Mouse (Mus musculus) thymus, adult 2 months (tissue): Measurements from ENCODE around the gene Batf. TPM values are rescaled to one million over a fixed set of nuclear protein-coding genes. Genes with fewer than 3 reads are reported as not detected.

ENCODE experiments used
- DNase-seq: peaks from one replicate; pipeline ENCODE4 v3.0.0; 2021
- H3K27ac ChIP-seq: fragments of 200-500 bp; 2 replicates; pipeline ENCODE4 v1.5.1; 2012; ENCODE audit warnings: low read length, control low read depth; ENCODE audit not compliant: control insufficient read depth, insufficient read depth
- H3K27me3 ChIP-seq: fragments of 200-500 bp; 2 replicates; pipeline ENCODE4 v1.6.1; 2012; ENCODE audit warnings: mild to moderate bottlenecking, low read length, moderate library complexity, mixed read lengths; ENCODE audit not compliant: control insufficient read depth, insufficient read depth
- H3K36me3 ChIP-seq: fragments of 200-500 bp; 2 replicates; pipeline ENCODE4 v1.6.1; 2012; ENCODE audit warnings: mild to moderate bottlenecking, low read length, moderate library complexity; ENCODE audit not compliant: control insufficient read depth, insufficient read depth
- H3K4me1 ChIP-seq: fragments of 200-500 bp; replicated peaks from 2 replicates; pipeline ENCODE4 v1.6.1; 2012; ENCODE audit warnings: low read length; ENCODE audit not compliant: control insufficient read depth, insufficient read depth
- H3K4me3 ChIP-seq: fragments of 200-500 bp; 2 replicates; pipeline ENCODE4 v1.5.1; 2012; ENCODE audit warnings: mild to moderate bottlenecking, low read length, control low read depth, moderate library complexity; ENCODE audit not compliant: control insufficient read depth, insufficient read depth
- CTCF ChIP-seq: fragments of 200-500 bp; IDR thresholded peaks from 2 replicates; pipeline ENCODE4 v1.5.1; 2012; ENCODE audit warnings: mild to moderate bottlenecking, control low read depth, low read length, moderate library complexity, borderline replicate concordance; ENCODE audit not compliant: control insufficient read depth, poor library complexity, insufficient read depth; ENCODE audit errors: extremely low read depth
- POLR2A ChIP-seq: fragments of 200-500 bp; IDR thresholded peaks from 2 replicates; pipeline ENCODE4 v1.6.1; 2012; ENCODE audit warnings: mild to moderate bottlenecking, low read length, control low read depth, moderate library complexity; ENCODE audit not compliant: control insufficient read depth, poor library complexity, insufficient read depth; ENCODE audit errors: extremely low read depth
- WGBS: fragments of 180-500 bp; shearing (Covaris S2); methylation state at CpG from one replicate; pipeline ENCODE4 v1.1.7; 2018; 5-methylcytosine and 5-hydroxymethylcytosine counted together
- polyA plus RNA-seq: library from polyadenylated mRNA; depleted of rRNA; stranded (reverse); fragments of >200 nt; gene quantifications from 2 replicates; pipeline ENCODE4 v1.2.3, GENCODE M21; 2012; rRNA removed

Gene Batf
- polyA plus RNA-seq, 1 experiment, result 14.9 TPM

DNA sequence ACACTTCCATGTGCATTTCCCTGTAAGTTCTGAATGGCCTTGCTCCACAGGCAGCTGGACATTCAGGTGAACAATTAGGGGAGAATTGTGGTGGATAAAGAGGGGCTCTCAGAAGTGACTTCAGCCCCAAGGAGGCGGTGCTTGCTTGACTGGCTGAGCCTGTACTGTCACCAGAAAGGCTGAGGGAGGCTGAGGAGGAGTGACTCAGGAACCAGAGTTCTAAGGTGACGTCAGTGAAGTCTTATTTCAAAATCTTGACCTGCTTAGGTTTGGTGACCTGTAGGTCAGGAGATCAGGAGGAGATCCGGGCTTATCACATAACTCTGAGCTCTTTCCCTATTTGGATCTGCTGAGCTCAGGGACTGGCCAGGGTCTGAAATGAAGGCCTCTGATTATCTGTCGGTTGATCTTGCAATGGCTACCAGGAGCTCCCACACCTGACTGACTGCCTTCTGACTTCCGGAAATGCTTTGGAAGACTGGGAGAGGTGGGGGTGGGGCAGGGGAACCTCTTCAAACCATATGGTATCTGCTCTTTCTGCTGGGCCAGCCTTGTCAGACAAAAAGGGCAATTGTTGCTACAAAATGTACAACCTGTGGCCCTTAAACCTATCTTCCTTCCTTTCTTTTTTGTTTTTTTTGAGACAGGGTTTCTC, 68.3 kb downstream of the Batf start:
- no peaks in the 10 kb centered on the region for H3K4me1 ChIP-seq
- no peak overlapping the region for H3K27ac ChIP-seq
- WGBS, result 87% methylated on average over 5 of the region's 5 CpGs
- TF ChIP-seq POLR2A (no peak), CTCF (no peak)
- H3K36me3 ChIP-seq, result no peaks in the 10 kb centered on the region
- no peak for DNase-seq
- no peaks in the 10 kb centered on the region for H3K27me3 ChIP-seq
- no peak overlapping the region for H3K4me3 ChIP-seq

DNA sequence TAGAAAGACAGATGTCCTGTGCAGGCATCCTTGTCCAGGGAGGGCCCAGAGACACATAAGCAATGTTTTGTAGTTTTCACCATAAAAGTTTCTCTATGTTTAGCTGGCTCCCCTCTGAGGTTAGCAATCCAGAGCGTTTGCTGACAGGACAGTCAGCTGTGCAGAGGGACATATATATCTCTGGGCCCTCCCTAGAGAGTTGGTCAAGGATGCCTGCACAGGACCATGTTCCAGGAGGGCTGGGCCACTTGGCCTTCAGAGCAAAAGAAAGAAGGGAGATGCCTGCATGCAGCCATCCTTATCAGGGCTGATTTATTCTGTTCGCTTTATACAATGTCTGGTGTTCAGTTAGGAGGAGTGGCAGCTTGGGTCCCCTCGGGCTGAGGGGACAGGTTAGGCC, 70.0 kb downstream of the Batf start:
- H3K27ac ChIP-seq, result no peak overlapping the region
- no peak for DNase-seq
- H3K27me3 ChIP-seq, result no peaks in the 10 kb centered on the region
- H3K36me3 ChIP-seq, result no peaks in the 10 kb centered on the region
- no peaks in the 10 kb centered on the region for H3K4me1 ChIP-seq
- no peak overlapping the region for H3K4me3 ChIP-seq
- WGBS, result 92% methylated on average over 3 of the region's 3 CpGs
- no peak for TF ChIP-seq POLR2A

DNA sequence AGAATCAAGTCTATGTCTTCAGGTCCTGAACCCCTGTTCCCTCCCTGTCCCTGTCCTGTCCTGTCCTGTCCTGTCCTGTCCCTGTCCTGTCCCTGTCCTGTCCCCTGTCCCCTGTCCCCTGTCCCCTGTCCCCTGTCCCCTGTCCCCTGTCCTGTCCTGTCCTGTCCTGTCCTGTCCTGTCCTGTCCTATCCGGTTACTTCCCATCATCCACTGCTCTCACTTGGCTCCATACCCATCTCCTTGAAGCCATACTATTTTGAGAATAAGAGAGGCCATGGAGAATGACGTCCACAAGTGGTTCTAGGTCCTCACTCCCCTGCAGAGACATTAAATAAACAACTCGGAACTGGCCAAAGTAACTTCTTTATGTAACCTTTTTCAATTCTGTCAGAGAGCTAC, 70.6 kb downstream of the Batf start:
- no peak overlapping the region for H3K27ac ChIP-seq
- no peak overlapping the region for H3K4me3 ChIP-seq
- DNase-seq, result no peak
- WGBS, result 90% methylated on average over 3 of the region's 3 CpGs
- no peaks in the 10 kb centered on the region for H3K36me3 ChIP-seq
- no peaks in the 10 kb centered on the region for H3K27me3 ChIP-seq
- TF ChIP-seq POLR2A, result no peak
- no peak for TF ChIP-seq CTCF
- H3K4me1 ChIP-seq, result no peaks in the 10 kb centered on the region

Other genes starting within 250 kb of the Batf start
- gene Fos, start 212.8 kb upstream of the Batf start, polyA plus RNA-seq, result 12.1 and 12.6 TPM in 2 replicates
- gene Jdp2, start 87.6 kb upstream of the Batf start, polyA plus RNA-seq, result 3.1 and 3.5 TPM in 2 replicates
- gene Flvcr2, start 59.9 kb downstream of the Batf start, polyA plus RNA-seq, result 0.22 and 0.47 TPM in 2 replicates
- gene Erg28, start 137.9 kb downstream of the Batf start, polyA plus RNA-seq, result 41.4 and 44.4 TPM in 2 replicates
- gene Ttll5, start 138.0 kb downstream of the Batf start, polyA plus RNA-seq, result 20.2 and 22.7 TPM in 2 replicates